Mouse (Mus musculus): ENCODE data around the gene Esyt1. TPM values are rescaled to one million over a fixed set of nuclear protein-coding genes. Genes with fewer than 3 reads are reported as not detected.
"Not testable (repeated sequence)": the region's sequence is repeated elsewhere in the genome, so short reads cannot be mapped to it uniquely, and the experiment has no call there.

Gene Esyt1
- polyA plus RNA-seq, 2 experiments: 7.0 to 10.3 TPM

DNA sequence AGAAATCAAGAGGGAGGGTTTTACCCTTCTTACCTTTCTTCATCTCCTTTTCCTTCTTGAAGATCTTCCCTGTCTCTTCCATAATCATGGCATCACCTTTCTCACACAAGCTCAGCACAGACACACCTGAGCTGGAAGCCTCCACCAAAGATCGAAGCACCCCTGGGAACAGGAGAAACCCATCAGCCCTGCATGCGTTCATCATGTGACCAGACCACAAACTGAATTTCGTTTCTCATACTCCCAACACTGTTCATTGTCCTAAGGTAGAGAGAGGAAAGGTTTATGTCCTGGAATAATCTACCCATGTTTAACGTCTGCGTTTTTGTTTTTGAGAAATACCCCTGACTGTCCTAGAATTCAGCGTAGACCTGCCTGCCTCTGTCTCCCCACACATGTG, 37.9 kb upstream of the Esyt1 start:
- DNase-seq (ENCODE audit: low read depth in 3 of 3, low spot score in 3 of 3) (no peak), ATAC-seq (ENCODE audit: insufficient read depth) (no peak)
- peaks cover 52% of the 10 kb centered on the region for H3K36me3 ChIP-seq (replicated peaks; ENCODE audit: control insufficient read depth, insufficient read depth, low read depth)
- H3K9ac ChIP-seq (replicated peaks): peak overlapping the region; percentile 91
- peak overlapping the region; percentile 20 to 89; a peak in 3 of 4 replicates for H3K4me3 ChIP-seq (ENCODE audit: insufficient read depth in 1 of 2, low read depth in 2 of 2, low read length in 2 of 2)
- 66% methylated on average over 6 of the region's 6 CpGs for WGBS (ENCODE audit: insufficient replicate concordance)
- TF ChIP-seq CTCF (IDR thresholded peaks at IDR 0.05; ENCODE audit: low read depth): no peak
- TF ChIP-seq EP300 (IDR thresholded peaks at IDR 0.05; ENCODE audit: low read depth): no peak
- H3K4me1 ChIP-seq (replicated peaks; ENCODE audit: control insufficient read depth in 2 of 2, insufficient read depth in 2 of 2, low read length in 1 of 2): peaks cover 4 to 7% of the 10 kb centered on the region in 2 experiments
- no peaks in the 10 kb centered on the region for H3K27me3 ChIP-seq (ENCODE audit: control insufficient read depth, insufficient read depth, low read length)
- no peak overlapping the region for H3K27ac ChIP-seq
- no peaks in the 10 kb centered on the region for H3K9me3 ChIP-seq (ENCODE audit: control insufficient read depth, low read length)
- peak overlapping the region; percentile 85 for H3K4me2 ChIP-seq (ENCODE audit: low read depth)

- H3K4me1 ChIP-seq (replicated peaks; ENCODE audit: control insufficient read depth in 2 of 2, insufficient read depth in 2 of 2, low read length in 1 of 2): no peaks in the 10 kb centered on the region
- WGBS (ENCODE audit: insufficient replicate concordance): 76% methylated on average over 6 of the region's 6 CpGs
- no peak overlapping the region for H3K4me3 ChIP-seq (ENCODE audit: insufficient read depth in 1 of 2, low read depth in 2 of 2, low read length in 2 of 2)
- H3K36me3 ChIP-seq (replicated peaks; ENCODE audit: control insufficient read depth, insufficient read depth, low read depth): peaks cover 46% of the 10 kb centered on the region
- no peak overlapping the region for H3K27ac ChIP-seq
- ATAC-seq (ENCODE audit: insufficient read depth) (no peak), DNase-seq (ENCODE audit: low read depth in 3 of 3, low spot score in 3 of 3) (no peak)
- TF ChIP-seq EP300 (IDR thresholded peaks at IDR 0.05; ENCODE audit: low read depth) (no peak), CTCF (IDR thresholded peaks at IDR 0.05; ENCODE audit: low read depth) (no peak)
- H3K9ac ChIP-seq (replicated peaks): no peak overlapping the region
- no peaks in the 10 kb centered on the region for H3K27me3 ChIP-seq (ENCODE audit: control insufficient read depth, insufficient read depth, low read length)
- H3K4me2 ChIP-seq (ENCODE audit: low read depth): no peak overlapping the region
- no peaks in the 10 kb centered on the region for H3K9me3 ChIP-seq (ENCODE audit: control insufficient read depth, low read length)
Observed at GRCm38 (mm10) chr10:128556963-128557362, 31.3 kb upstream of the Esyt1 start.

DNA sequence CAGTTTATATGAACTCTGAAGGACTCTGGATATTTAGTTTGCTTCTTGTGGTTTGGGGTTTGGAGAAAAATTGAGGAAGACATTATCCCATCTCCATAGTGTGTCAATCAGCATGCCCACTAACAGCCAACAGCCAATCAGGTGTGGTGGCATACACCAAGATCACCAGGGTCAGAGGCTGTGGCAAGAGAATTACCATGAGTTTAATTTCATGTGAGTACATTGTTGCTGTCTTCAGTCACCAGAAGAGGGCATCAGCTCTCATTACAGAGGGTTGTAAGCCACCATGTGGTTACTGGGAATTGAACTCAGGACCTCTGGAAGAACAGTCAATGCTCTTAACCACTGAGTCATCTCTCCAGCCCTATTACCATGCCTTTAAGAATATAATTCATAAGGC, 30.6 kb upstream of the Esyt1 start:
- DNase-seq (ENCODE audit: low read depth in 3 of 3, low spot score in 3 of 3): no peak
- no peak for ATAC-seq (ENCODE audit: insufficient read depth)
- TF ChIP-seq CTCF (IDR thresholded peaks at IDR 0.05; ENCODE audit: low read depth): peak; percentile 53
- TF ChIP-seq EP300 (IDR thresholded peaks at IDR 0.05; ENCODE audit: low read depth): no peak
- H3K36me3 ChIP-seq (replicated peaks; ENCODE audit: control insufficient read depth, insufficient read depth, low read depth): peaks cover 40% of the 10 kb centered on the region
- H3K27ac ChIP-seq: no peak overlapping the region
- H3K9ac ChIP-seq (replicated peaks): no peak overlapping the region
- H3K27me3 ChIP-seq (ENCODE audit: control insufficient read depth, insufficient read depth, low read length): no peaks in the 10 kb centered on the region
- no peak overlapping the region for H3K4me2 ChIP-seq (ENCODE audit: low read depth)
- H3K4me1 ChIP-seq (replicated peaks; ENCODE audit: control insufficient read depth in 2 of 2, insufficient read depth in 2 of 2, low read length in 1 of 2): no peaks in the 10 kb centered on the region
- no peak overlapping the region for H3K4me3 ChIP-seq (ENCODE audit: insufficient read depth in 1 of 2, low read depth in 2 of 2, low read length in 2 of 2)
- H3K9me3 ChIP-seq (ENCODE audit: control insufficient read depth, low read length): no peaks in the 10 kb centered on the region

GRCm38 (mm10) chr10:128555567-128555966, 29.9 kb upstream of the Esyt1 start:
- not testable (repeated sequence) for H3K4me2 ChIP-seq (ENCODE audit: low read depth); ATAC-seq (ENCODE audit: insufficient read depth); H3K9me3 ChIP-seq (ENCODE audit: control insufficient read depth, low read length); H3K9ac ChIP-seq (replicated peaks); H3K27ac ChIP-seq; H3K4me3 ChIP-seq (ENCODE audit: insufficient read depth in 1 of 2, low read depth in 2 of 2, low read length in 2 of 2); H3K4me1 ChIP-seq (replicated peaks; ENCODE audit: control insufficient read depth in 2 of 2, insufficient read depth in 2 of 2, low read length in 1 of 2); DNase-seq (ENCODE audit: low read depth in 3 of 3, low spot score in 3 of 3); H3K27me3 ChIP-seq (ENCODE audit: control insufficient read depth, insufficient read depth, low read length)
- H3K36me3 ChIP-seq (replicated peaks; ENCODE audit: control insufficient read depth, insufficient read depth, low read depth): peaks cover 33% of the 10 kb centered on the region
- WGBS (ENCODE audit: insufficient replicate concordance): 9% methylated on average over 1 of the region's 1 CpGs

GRCm38 (mm10) chr10:128550144-128550823, 24.6 kb upstream of the Esyt1 start:
- not testable (repeated sequence) for H3K9me3 ChIP-seq (ENCODE audit: control insufficient read depth, low read length); H3K4me2 ChIP-seq (ENCODE audit: low read depth); H3K9ac ChIP-seq (replicated peaks); H3K4me3 ChIP-seq (ENCODE audit: insufficient read depth in 1 of 2, low read depth in 2 of 2, low read length in 2 of 2); H3K36me3 ChIP-seq (replicated peaks; ENCODE audit: control insufficient read depth, insufficient read depth, low read depth); H3K27me3 ChIP-seq (ENCODE audit: control insufficient read depth, insufficient read depth, low read length); ATAC-seq (ENCODE audit: insufficient read depth); H3K27ac ChIP-seq; DNase-seq (ENCODE audit: low read depth in 3 of 3, low spot score in 3 of 3)
- peaks cover 0 to 11% of the 10 kb centered on the region in 2 experiments; a peak in 3 of 4 replicates for H3K4me1 ChIP-seq (replicated peaks; ENCODE audit: control insufficient read depth in 2 of 2, insufficient read depth in 2 of 2, low read length in 1 of 2)
- WGBS (ENCODE audit: insufficient replicate concordance): 54% methylated on average over 11 of the region's 11 CpGs

GRCm38 (mm10) chr10:128549682-128550057, 24.0 kb upstream of the Esyt1 start:
- peak overlapping the region; percentile 68 for H3K27ac ChIP-seq
- peak overlapping the region; percentile 96 for H3K4me2 ChIP-seq (ENCODE audit: low read depth)
- peak overlapping the region; percentile 20 to 86; a peak in 2 of 4 replicates for H3K4me3 ChIP-seq (ENCODE audit: insufficient read depth in 1 of 2, low read depth in 2 of 2, low read length in 2 of 2)
- WGBS (ENCODE audit: insufficient replicate concordance): 60% methylated on average over 6 of the region's 6 CpGs
- H3K36me3 ChIP-seq (replicated peaks; ENCODE audit: control insufficient read depth, insufficient read depth, low read depth); H3K27me3 ChIP-seq (ENCODE audit: control insufficient read depth, insufficient read depth, low read length); H3K9ac ChIP-seq (replicated peaks); DNase-seq (ENCODE audit: low read depth in 3 of 3, low spot score in 3 of 3); H3K9me3 ChIP-seq (ENCODE audit: control insufficient read depth, low read length); ATAC-seq (ENCODE audit: insufficient read depth): not testable (repeated sequence)
- H3K4me1 ChIP-seq (replicated peaks; ENCODE audit: control insufficient read depth in 2 of 2, insufficient read depth in 2 of 2, low read length in 1 of 2): peaks cover 0 to 11% of the 10 kb centered on the region in 2 experiments; a peak in 3 of 4 replicates

All from liver, embryonic 14.5 days (tissue).